Mouse (Mus musculus): Measurements from ENCODE around the gene Zfp629.

DNA sequence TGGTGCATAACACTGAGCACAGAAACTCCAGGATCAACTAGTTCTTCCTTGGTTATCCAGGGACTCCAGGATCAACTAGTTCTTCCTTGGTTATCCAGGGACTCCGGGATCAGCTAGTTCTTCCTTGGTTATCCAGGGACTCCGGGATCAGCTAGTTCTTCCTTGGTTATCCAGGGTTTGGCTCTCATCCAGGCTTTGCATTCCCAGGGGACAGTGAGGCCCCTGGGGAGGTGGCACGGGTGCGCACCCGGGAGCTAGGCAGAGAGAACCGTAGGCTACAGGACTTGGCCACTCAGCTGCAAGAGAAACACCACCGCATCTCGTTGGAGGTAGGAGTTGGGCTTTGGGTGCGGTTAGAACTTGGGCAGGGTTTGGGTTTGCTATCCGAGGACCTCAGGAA is 24.5 kb downstream of the Zfp629 start:
- TF ChIP-seq CTCF (IDR thresholded peaks at IDR 0.05; ENCODE audit: low read depth, low read length) = no peak
- no peak for TF ChIP-seq POLR2A (IDR thresholded peaks at IDR 0.05; ENCODE audit: insufficient read depth, low read length)
